Mouse (Mus musculus) spleen, adult 2 months (tissue): ENCODE measurements at regions not wholly inside any gene's neighbourhood (a gene's known extent, or its start where the extent isn't known, plus 50 kb on each side); places are given as distances from the start of the nearest gene placed in this dataset.

Experiments
- CTCF ChIP-seq: fragments of 200-500 bp; IDR thresholded peaks from 2 replicates; pipeline ENCODE4 v1.5.1; 2011; ENCODE audit warnings: mild to moderate bottlenecking, inconsistent platforms; ENCODE audit not compliant: insufficient read depth, insufficient read length, insufficient replicate concordance; ENCODE audit errors: extremely low read depth
- POLR2A ChIP-seq: fragments of 200-500 bp; IDR thresholded peaks from 2 replicates; pipeline ENCODE4 v1.6.1; 2011; ENCODE audit warnings: low read depth, low read length, inconsistent platforms

DNA sequence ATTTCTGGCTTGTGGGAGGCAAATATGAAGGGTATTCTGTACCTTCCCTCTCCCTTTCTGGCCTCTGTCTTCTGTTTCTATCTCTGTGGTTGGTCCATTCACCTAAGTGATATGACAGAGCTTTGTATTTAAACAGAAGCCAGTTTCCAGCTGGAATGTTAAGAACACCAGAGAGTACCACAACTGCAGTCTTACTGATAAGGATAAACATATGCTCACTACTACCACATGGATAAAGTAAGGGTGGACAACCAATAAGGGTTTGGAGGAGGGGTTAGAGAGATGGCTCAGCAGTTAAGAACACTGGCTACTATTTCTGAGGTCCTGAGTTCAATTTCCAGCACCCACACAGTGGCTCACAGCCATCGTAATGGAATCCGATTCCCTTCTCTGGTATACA lies 668.8 kb downstream of the Zfp706 start:
- TF ChIP-seq POLR2A = no peak
- TF ChIP-seq CTCF = no peak
